Mouse (Mus musculus): ENCODE results near the gene Ifnab. TPM values are rescaled to one million over a fixed set of nuclear protein-coding genes. Genes with fewer than 3 reads are reported as not detected.

Ifnab gene
- not detected in 2 replicates for polyA plus RNA-seq (2014; fragmentation: Nextera tagmentation; extraction: Ambion mirVana)

- 64% methylated on average over 2 of the region's 2 CpGs for WGBS (ENCODE audit: insufficient replicate concordance)
- no peaks in the 10 kb centered on the region for H3K9me3 ChIP-seq (replicated peaks; ENCODE audit: control insufficient read depth, low read length)
- no peak for ATAC-seq (replicated peaks; ENCODE audit: insufficient number of reproducible peaks, low FRiP score, low TSS enrichment)
Measured at GRCm38 (mm10) chr4:88691259-88691658, at the start of gene Ifnab. Ifnab (minus strand) TSS chr4:88691359.

GRCm38 (mm10) chr4:88739036-88739435 lies 47.9 kb upstream of the Ifnab start:
- no peak overlapping the region for H3K4me3 ChIP-seq (ENCODE audit: low read depth, low read length)
- H3K36me3 ChIP-seq (ENCODE audit: control insufficient read depth, insufficient read depth, low read length) = no peaks in the 10 kb centered on the region
- H3K4me2 ChIP-seq = no peak overlapping the region
- no peaks in the 10 kb centered on the region for H3K27me3 ChIP-seq (ENCODE audit: control insufficient read depth, insufficient read depth, low read length)
- no peaks in the 10 kb centered on the region for H3K9me3 ChIP-seq (replicated peaks; ENCODE audit: control insufficient read depth, low read length)
- ATAC-seq (replicated peaks; ENCODE audit: insufficient number of reproducible peaks, low FRiP score, low TSS enrichment) = no peak
- no peak overlapping the region for H3K27ac ChIP-seq (ENCODE audit: low read depth, low read length)
- WGBS (ENCODE audit: insufficient replicate concordance) = 86% methylated on average over 6 of the region's 6 CpGs
- no peak overlapping the region for H3K9ac ChIP-seq (ENCODE audit: low read depth, low read length)
- H3K4me1 ChIP-seq (ENCODE audit: control insufficient read depth, insufficient read depth, low read length) = no peaks in the 10 kb centered on the region

More at GRCm38 (mm10) chr4:88691259-88691658, at the start of gene Ifnab:
- Histone ChIP-seq H3K36me3 (ENCODE audit: control insufficient read depth, insufficient read depth, low read length) (no peaks in the 10 kb centered on the region), H3K4me1 (ENCODE audit: control insufficient read depth, insufficient read depth, low read length) (no peaks in the 10 kb centered on the region), H3K4me2 (no peak within 1 kb of the TSS), H3K9ac (ENCODE audit: low read depth, low read length) (no peak within 1 kb of the TSS), H3K4me3 (ENCODE audit: low read depth, low read length) (no peak within 1 kb of the TSS), H3K27ac (ENCODE audit: low read depth, low read length) (no peak within 1 kb of the TSS), H3K27me3 (ENCODE audit: control insufficient read depth, insufficient read depth, low read length) (peaks cover 2% of the 10 kb centered on the region; the same call in 1 of the 2 replicates)

- no peak overlapping the region for H3K9ac ChIP-seq (ENCODE audit: low read depth, low read length)
- no peak overlapping the region for H3K4me2 ChIP-seq
- WGBS (ENCODE audit: insufficient replicate concordance) = 4% methylated on average over 2 of the region's 2 CpGs
- H3K27ac ChIP-seq (ENCODE audit: low read depth, low read length) = no peak overlapping the region
- H3K9me3 ChIP-seq (replicated peaks; ENCODE audit: control insufficient read depth, low read length) = no peaks in the 10 kb centered on the region
- ATAC-seq (replicated peaks; ENCODE audit: insufficient number of reproducible peaks, low FRiP score, low TSS enrichment) = no peak
- no peak overlapping the region for H3K4me3 ChIP-seq (ENCODE audit: low read depth, low read length)
- no peaks in the 10 kb centered on the region for H3K27me3 ChIP-seq (ENCODE audit: control insufficient read depth, insufficient read depth, low read length)
- no peaks in the 10 kb centered on the region for H3K4me1 ChIP-seq (ENCODE audit: control insufficient read depth, insufficient read depth, low read length)
- no peaks in the 10 kb centered on the region for H3K36me3 ChIP-seq (ENCODE audit: control insufficient read depth, insufficient read depth, low read length)
Measured at GRCm38 (mm10) chr4:88738480-88738879, 47.3 kb upstream of the Ifnab start.

- H3K4me2 ChIP-seq = no peak overlapping the region
- no peak for ATAC-seq (replicated peaks; ENCODE audit: insufficient number of reproducible peaks, low FRiP score, low TSS enrichment)
- H3K4me3 ChIP-seq (ENCODE audit: low read depth, low read length) = no peak overlapping the region
- no peak overlapping the region for H3K27ac ChIP-seq (ENCODE audit: low read depth, low read length)
- no peaks in the 10 kb centered on the region for H3K36me3 ChIP-seq (ENCODE audit: control insufficient read depth, insufficient read depth, low read length)
- 10% methylated on average over 1 of the region's 1 CpGs for WGBS (ENCODE audit: insufficient replicate concordance)
- no peaks in the 10 kb centered on the region for H3K27me3 ChIP-seq (ENCODE audit: control insufficient read depth, insufficient read depth, low read length)
- no peaks in the 10 kb centered on the region for H3K4me1 ChIP-seq (ENCODE audit: control insufficient read depth, insufficient read depth, low read length)
- H3K9ac ChIP-seq (ENCODE audit: low read depth, low read length) = no peak overlapping the region
- no peaks in the 10 kb centered on the region for H3K9me3 ChIP-seq (replicated peaks; ENCODE audit: control insufficient read depth, low read length)
Measured at GRCm38 (mm10) chr4:88727324-88727723, 36.2 kb upstream of the Ifnab start.

- H3K9ac ChIP-seq (ENCODE audit: low read depth, low read length) = no peak overlapping the region
- ATAC-seq (replicated peaks; ENCODE audit: insufficient number of reproducible peaks, low FRiP score, low TSS enrichment) = no peak
- WGBS (ENCODE audit: insufficient replicate concordance) = 74% methylated on average over 6 of the region's 6 CpGs
- no peaks in the 10 kb centered on the region for H3K36me3 ChIP-seq (ENCODE audit: control insufficient read depth, insufficient read depth, low read length)
- no peak overlapping the region for H3K27ac ChIP-seq (ENCODE audit: low read depth, low read length)
- no peak overlapping the region for H3K4me3 ChIP-seq (ENCODE audit: low read depth, low read length)
- H3K4me1 ChIP-seq (ENCODE audit: control insufficient read depth, insufficient read depth, low read length) = no peaks in the 10 kb centered on the region
- no peak overlapping the region for H3K4me2 ChIP-seq
- H3K27me3 ChIP-seq (ENCODE audit: control insufficient read depth, insufficient read depth, low read length) = no peaks in the 10 kb centered on the region
- no peaks in the 10 kb centered on the region for H3K9me3 ChIP-seq (replicated peaks; ENCODE audit: control insufficient read depth, low read length)
Measured at GRCm38 (mm10) chr4:88726727-88727126, 35.6 kb upstream of the Ifnab start.

- Histone ChIP-seq H3K27ac (ENCODE audit: low read depth, low read length) (no peak overlapping the region), H3K27me3 (ENCODE audit: control insufficient read depth, insufficient read depth, low read length) (no peaks in the 10 kb centered on the region), H3K9ac (ENCODE audit: low read depth, low read length) (no peak overlapping the region), H3K9me3 (replicated peaks; ENCODE audit: control insufficient read depth, low read length) (no peaks in the 10 kb centered on the region), H3K4me3 (ENCODE audit: low read depth, low read length) (no peak overlapping the region), H3K4me1 (ENCODE audit: control insufficient read depth, insufficient read depth, low read length) (peaks cover 13% of the 10 kb centered on the region), H3K4me2 (no peak overlapping the region), H3K36me3 (ENCODE audit: control insufficient read depth, insufficient read depth, low read length) (0 out of 2 replicates have a peak, but pooled peaks cover 5% of the 10 kb centered on the region)
- no peak for ATAC-seq (replicated peaks; ENCODE audit: insufficient number of reproducible peaks, low FRiP score, low TSS enrichment)
- 67% methylated on average over 8 of the region's 8 CpGs for WGBS (ENCODE audit: insufficient replicate concordance)
Measured at GRCm38 (mm10) chr4:88723497-88724090, 32.4 kb upstream of the Ifnab start.

GRCm38 (mm10) chr4:88721791-88722721 lies 30.9 kb upstream of the Ifnab start, which contains the start of the genes Gm26566 and Klhl9:
Gm26566 (plus strand) TSS chr4:88721805.
Klhl9 (minus strand) TSS chr4:88722465.
- Histone ChIP-seq H3K9me3 (replicated peaks; ENCODE audit: control insufficient read depth, low read length) (no peaks in the 10 kb centered on the region), H3K9ac (ENCODE audit: low read depth, low read length) (peak within 1 kb of the TSS; percentile 98), H3K27ac (ENCODE audit: low read depth, low read length) (peak within 1 kb of the TSS; percentile 98), H3K27me3 (ENCODE audit: control insufficient read depth, insufficient read depth, low read length) (no peaks in the 10 kb centered on the region), H3K4me1 (ENCODE audit: control insufficient read depth, insufficient read depth, low read length) (peaks cover 15% of the 10 kb centered on the region), H3K4me2 (peak within 1 kb of the TSS; percentile 76), H3K36me3 (ENCODE audit: control insufficient read depth, insufficient read depth, low read length) (peaks cover 9% of the 10 kb centered on the region; the same call in 1 of the 2 replicates), H3K4me3 (ENCODE audit: low read depth, low read length) (peak within 1 kb of the TSS; percentile 87)
- under 1% methylated on average over 76 of the region's 82 CpGs for WGBS (ENCODE audit: insufficient replicate concordance)
- ATAC-seq (replicated peaks; ENCODE audit: insufficient number of reproducible peaks, low FRiP score, low TSS enrichment) = peak; percentile 96

GRCm38 (mm10) chr4:88718715-88719114 lies 27.6 kb upstream of the Ifnab start:
- peaks cover 17% of the 10 kb centered on the region for H3K36me3 ChIP-seq (ENCODE audit: control insufficient read depth, insufficient read depth, low read length)

More at GRCm38 (mm10) chr4:88718715-88719114, 27.6 kb upstream of the Ifnab start:
- peak overlapping the region; percentile 40 for H3K4me3 ChIP-seq (ENCODE audit: low read depth, low read length)
- no peak overlapping the region for H3K27ac ChIP-seq (ENCODE audit: low read depth, low read length)
- H3K9ac ChIP-seq (ENCODE audit: low read depth, low read length) = 0 out of 2 replicates have a peak overlapping the region, but pooled peaks have one; percentile 22
- no peaks in the 10 kb centered on the region for H3K9me3 ChIP-seq (replicated peaks; ENCODE audit: control insufficient read depth, low read length)
- H3K4me2 ChIP-seq = peak overlapping the region; percentile 71
- H3K27me3 ChIP-seq (ENCODE audit: control insufficient read depth, insufficient read depth, low read length) = no peaks in the 10 kb centered on the region
- ATAC-seq (replicated peaks; ENCODE audit: insufficient number of reproducible peaks, low FRiP score, low TSS enrichment) = no peak
- peaks cover 15% of the 10 kb centered on the region for H3K4me1 ChIP-seq (ENCODE audit: control insufficient read depth, insufficient read depth, low read length)
- WGBS (ENCODE audit: insufficient replicate concordance) = 33% methylated on average over 1 of the region's 1 CpGs

Data from heart, embryonic 11.5 days (tissue).